Mouse (Mus musculus) liver, postnatal 0 days (tissue): ENCODE measurements around the gene Camkv. TPM values are rescaled to one million over a fixed set of nuclear protein-coding genes. Genes with fewer than 3 reads are reported as not detected.

Experiments used
- ATAC-seq: fragments of 200-750 bp; cut with Nextera tagmentation; 2 replicates; pipeline ENCODE4 v1.8.0; 2017; ENCODE audit warnings: mild to moderate bottlenecking, moderate library complexity
- DNase-seq: peaks from one replicate; pipeline ENCODE4 v3.0.0-alpha.2; 2016
- H3K27ac ChIP-seq: fragments of 300-500 bp; sonication (generic); 2 replicates; pipeline ENCODE4 v1.5.1; 2014; ENCODE audit warnings: antibody characterized with exemption, moderate library complexity, mild to moderate bottlenecking, low read depth
- H3K27me3 ChIP-seq: fragments of 300-500 bp; sonication (generic); 2 replicates; pipeline ENCODE4 v1.6.1; 2014; ENCODE audit warnings: low read length, control low read depth, mixed read lengths; ENCODE audit not compliant: insufficient read depth
- H3K36me3 ChIP-seq: fragments of 300-500 bp; sonication (generic); replicated peaks from 2 replicates; pipeline ENCODE4 v1.6.1; 2014; ENCODE audit warnings: mild to moderate bottlenecking, control low read depth, low read length, moderate library complexity, mixed read lengths; ENCODE audit not compliant: insufficient read depth
- H3K4me1 ChIP-seq: fragments of 300-500 bp; sonication (generic); 2 replicates; pipeline ENCODE4 v1.6.1; 2014; ENCODE audit warnings: antibody characterized with exemption, mild to moderate bottlenecking, control low read depth; ENCODE audit not compliant: insufficient read depth
- H3K4me2 ChIP-seq: fragments of 300-500 bp; sonication (generic); 2 replicates; pipeline ENCODE4 v1.6.1; 2014; ENCODE audit warnings: low read depth, mild to moderate bottlenecking, low read length, moderate library complexity, mixed read lengths
- H3K4me3 ChIP-seq: fragments of 300-500 bp; sonication (generic); 2 replicates; pipeline ENCODE4 v1.5.1; 2014; ENCODE audit warnings: low read depth, low read length
- H3K9ac ChIP-seq: fragments of 300-500 bp; sonication (generic); replicated peaks from 2 replicates; pipeline ENCODE4 v1.6.1; 2014; ENCODE audit warnings: mild to moderate bottlenecking, moderate library complexity
- H3K9me3 ChIP-seq: fragments of 300-500 bp; sonication (generic); 2 replicates; pipeline ENCODE4 v1.6.1; 2016; ENCODE audit warnings: mild to moderate bottlenecking, control low read depth, low read length, mixed read lengths
- CTCF ChIP-seq: sonication (generic); IDR thresholded peaks from 2 replicates; pipeline ENCODE4 v1.5.1; 2016; ENCODE audit warnings: antibody characterized with exemption, low read depth
- EP300 ChIP-seq: IDR thresholded peaks from 2 replicates; pipeline ENCODE4 v1.6.1; 2016; ENCODE audit warnings: antibody characterized with exemption, low read depth, mild to moderate bottlenecking
- WGBS: fragments of 180-500 bp; shearing (Covaris S2); extraction: QIAGEN DNeasy Blood & Tissue Kit; methylation state at CpG from one replicate; pipeline ENCODE4 v1.1.7; 2014; ENCODE audit not compliant: insufficient replicate concordance; 5-methylcytosine and 5-hydroxymethylcytosine counted together
- polyA plus RNA-seq: library from polyadenylated mRNA; unstranded; fragments of >200 nt; fragmentation: Nextera tagmentation; extraction: Ambion mirVana; gene quantifications from 2 replicates; pipeline ENCODE4 v1.2.1, GENCODE M21; 2015

Camkv gene
- polyA plus RNA-seq, 1 experiment from 2014 or later, result 0.09 TPM

DNA sequence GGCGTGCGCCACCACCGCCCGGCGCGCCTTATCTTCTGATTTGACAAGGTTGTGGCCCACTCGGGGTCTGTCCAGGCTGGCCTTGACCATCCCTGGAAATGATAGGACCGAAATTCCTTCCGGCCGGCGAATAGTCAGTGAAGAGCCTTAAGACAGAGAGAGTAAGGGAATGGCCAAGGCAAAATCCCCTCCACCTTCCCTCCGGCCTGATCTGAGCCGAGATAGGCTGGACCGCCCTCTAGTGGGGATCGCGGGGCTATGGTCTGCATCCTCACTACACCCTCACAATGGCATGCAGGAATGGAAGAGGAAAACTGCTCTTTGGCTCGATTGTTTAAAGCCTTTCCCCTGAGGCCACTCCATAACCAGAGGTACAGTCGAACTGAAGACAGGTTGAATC, 50.9 kb downstream of the Camkv start:
- Histone ChIP-seq H3K9ac (peak overlapping the region; percentile 83; the same call in 1 of the 2 replicates), H3K9me3 (no peaks in the 10 kb centered on the region), H3K4me2 (peak overlapping the region; percentile 87), H3K27me3 (no peaks in the 10 kb centered on the region), H3K4me1 (peaks cover 40% of the 10 kb centered on the region), H3K36me3 (peaks cover 25% of the 10 kb centered on the region), H3K27ac (peak overlapping the region; percentile 95), H3K4me3 (peak overlapping the region; percentile 63)
- WGBS, result 1% methylated on average over 18 of the region's 18 CpGs
- peak; percentile 85 for DNase-seq
- ATAC-seq, result peak; percentile 11; the same call in 1 of the 2 replicates
- TF ChIP-seq EP300 (no peak), CTCF (peak; percentile 93)

DNA sequence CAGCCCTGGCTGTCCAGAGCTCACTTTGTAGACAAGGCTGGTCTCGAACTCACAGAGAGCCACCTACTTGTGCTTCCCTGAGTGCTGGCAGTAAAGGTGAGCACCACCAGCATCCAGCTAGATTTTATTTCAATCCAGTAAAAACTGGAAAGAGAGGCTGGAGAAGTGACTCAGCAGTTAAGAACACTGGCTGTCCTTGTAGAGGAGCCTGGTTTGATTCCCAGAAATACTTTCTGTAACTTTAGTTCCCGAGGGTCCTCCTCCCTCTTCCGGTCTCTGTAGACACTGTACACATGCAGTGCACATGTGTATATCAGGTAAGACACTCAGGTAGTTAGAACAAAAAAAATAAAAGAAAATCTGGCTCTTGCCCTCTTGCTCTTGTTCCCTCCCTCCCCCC, 52.5 kb downstream of the Camkv start:
- H3K4me3 ChIP-seq, result no peak overlapping the region
- peaks cover 12% of the 10 kb centered on the region for H3K36me3 ChIP-seq
- no peak for ATAC-seq
- no peak overlapping the region for H3K9ac ChIP-seq
- DNase-seq, result no peak
- H3K27me3 ChIP-seq, result no peaks in the 10 kb centered on the region
- no peak overlapping the region for H3K4me2 ChIP-seq
- peaks cover 24% of the 10 kb centered on the region for H3K4me1 ChIP-seq
- H3K27ac ChIP-seq, result no peak overlapping the region
- 76% methylated on average over 3 of the region's 3 CpGs for WGBS
- no peaks in the 10 kb centered on the region for H3K9me3 ChIP-seq
- TF ChIP-seq EP300 (no peak), CTCF (no peak)

GRCm38 (mm10) chr9:107992197-107992596, 56.7 kb downstream of the Camkv start, which contains the start of gene Cdhr4:
TSS of gene Cdhr4 (plus strand) at chr9:107992497.
- 71% methylated on average over 2 of the region's 2 CpGs for WGBS

DNA sequence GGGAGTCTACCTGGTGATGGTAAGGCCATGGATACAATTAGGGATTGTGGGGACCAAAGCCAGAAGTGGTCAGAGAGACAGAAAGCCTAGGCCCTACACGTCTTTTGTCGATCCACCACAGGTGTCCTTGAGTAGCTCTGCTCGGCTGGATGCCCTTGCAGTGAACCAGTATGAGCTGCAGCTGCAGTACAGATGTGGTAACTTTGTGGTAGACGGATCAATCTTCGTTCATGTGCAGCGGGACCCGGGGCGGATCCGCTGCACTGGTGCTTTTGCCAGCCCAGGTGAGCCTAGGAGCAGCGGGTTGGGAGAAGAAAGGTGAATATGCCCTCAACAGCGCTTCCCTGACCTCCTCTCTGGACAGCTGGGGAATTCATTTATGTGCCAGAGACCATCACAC, 57.5 kb downstream of the Camkv start:
- 73% methylated on average over 11 of the region's 11 CpGs for WGBS
- no peaks in the 10 kb centered on the region for H3K4me1 ChIP-seq
- H3K4me2 ChIP-seq, result no peak overlapping the region
- TF ChIP-seq EP300 (no peak), CTCF (no peak)
- DNase-seq (no peak), ATAC-seq (no peak)
- no peaks in the 10 kb centered on the region for H3K36me3 ChIP-seq
- no peak overlapping the region for H3K27ac ChIP-seq
- no peaks in the 10 kb centered on the region for H3K9me3 ChIP-seq
- no peak overlapping the region for H3K4me3 ChIP-seq
- no peaks in the 10 kb centered on the region for H3K27me3 ChIP-seq
- no peak overlapping the region for H3K9ac ChIP-seq

More at GRCm38 (mm10) chr9:107992197-107992596, 56.7 kb downstream of the Camkv start, which contains the start of gene Cdhr4:
- Histone ChIP-seq H3K27me3 (no peaks in the 10 kb centered on the region), H3K4me1 (no peaks in the 10 kb centered on the region), H3K36me3 (no peaks in the 10 kb centered on the region), H3K4me3 (no peak within 1 kb of the TSS), H3K9ac (no peak within 1 kb of the TSS), H3K27ac (no peak within 1 kb of the TSS), H3K4me2 (no peak within 1 kb of the TSS), H3K9me3 (no peaks in the 10 kb centered on the region)
- ATAC-seq (no peak), DNase-seq (no peak)
- no peak for TF ChIP-seq CTCF
- no peak for TF ChIP-seq EP300

GRCm38 (mm10) chr9:107994464-107994863, 59.0 kb downstream of the Camkv start:
- H3K4me2 ChIP-seq, result no peak overlapping the region
- DNase-seq, result no peak
- H3K9me3 ChIP-seq, result no peaks in the 10 kb centered on the region
- H3K27ac ChIP-seq, result no peak overlapping the region
- no peak overlapping the region for H3K9ac ChIP-seq
- no peak; the same call in 1 of the 2 replicates for TF ChIP-seq EP300
- 23% methylated on average over 2 of the region's 2 CpGs for WGBS
- H3K4me1 ChIP-seq, result no peaks in the 10 kb centered on the region
- ATAC-seq, result no peak
- no peaks in the 10 kb centered on the region for H3K27me3 ChIP-seq
- H3K36me3 ChIP-seq, result no peaks in the 10 kb centered on the region
- no peak overlapping the region for H3K4me3 ChIP-seq

DNA sequence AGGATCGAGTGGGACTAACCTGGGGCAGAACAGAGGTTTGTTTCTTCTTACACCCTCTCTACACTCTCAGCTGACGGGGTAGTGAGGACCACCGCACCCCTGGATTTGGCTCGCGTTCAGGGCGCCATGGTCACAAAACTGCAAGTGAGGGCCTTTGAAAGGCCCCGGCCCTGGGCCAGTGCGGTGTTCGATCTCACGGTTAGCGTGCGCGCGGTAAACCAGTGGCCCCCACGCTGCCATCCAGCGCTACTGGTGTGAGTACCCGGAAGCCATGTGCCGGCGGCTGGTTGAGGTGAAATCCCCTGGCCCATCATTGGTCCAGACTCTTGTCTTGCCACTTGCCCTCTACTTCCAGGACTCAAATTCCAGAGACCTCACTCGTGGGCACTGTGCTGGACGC, 60.0 kb downstream of the Camkv start:
- H3K4me3 ChIP-seq, result no peak overlapping the region
- H3K9me3 ChIP-seq, result no peaks in the 10 kb centered on the region
- WGBS, result 89% methylated on average over 21 of the region's 21 CpGs
- no peaks in the 10 kb centered on the region for H3K36me3 ChIP-seq
- no peaks in the 10 kb centered on the region for H3K4me1 ChIP-seq
- H3K9ac ChIP-seq, result no peak overlapping the region
- no peak for TF ChIP-seq EP300
- TF ChIP-seq CTCF, result no peak
- no peak for DNase-seq
- no peaks in the 10 kb centered on the region for H3K27me3 ChIP-seq
- H3K4me2 ChIP-seq, result no peak overlapping the region
- no peak for ATAC-seq
- no peak overlapping the region for H3K27ac ChIP-seq

GRCm38 (mm10) chr9:107996049-107996448, 60.6 kb downstream of the Camkv start, which contains the start of gene Gm20662:
TSS of gene Gm20662 (plus strand) at chr9:107996349.
- Histone ChIP-seq H3K4me1 (no peaks in the 10 kb centered on the region), H3K4me3 (no peak within 1 kb of the TSS), H3K36me3 (no peaks in the 10 kb centered on the region), H3K9ac (no peak within 1 kb of the TSS), H3K9me3 (no peaks in the 10 kb centered on the region), H3K4me2 (no peak within 1 kb of the TSS), H3K27me3 (no peaks in the 10 kb centered on the region), H3K27ac (no peak within 1 kb of the TSS)
- no peak for DNase-seq
- TF ChIP-seq CTCF (no peak), EP300 (no peak)
- 81% methylated on average over 5 of the region's 5 CpGs for WGBS
- no peak for ATAC-seq

Other genes starting within 250 kb of the Camkv start
- 0.76 and 1.1 TPM in 2 replicates for gene Sema3f, start 225.2 kb upstream of the Camkv start, polyA plus RNA-seq
- 37.8 and 41.7 TPM in 2 replicates for gene Rbm5, start 164.7 kb upstream of the Camkv start, polyA plus RNA-seq
- 14.3 and 17.0 TPM in 2 replicates for gene Rbm6, start 62.4 kb upstream of the Camkv start, polyA plus RNA-seq
- gene Mon1a, start 47.5 kb upstream of the Camkv start, polyA plus RNA-seq, result 5.3 and 5.8 TPM in 2 replicates
- 0.37 and 0.38 TPM in 2 replicates for gene Mst1r, start 28.8 kb upstream of the Camkv start, polyA plus RNA-seq
- not detected in 2 replicates for gene Actl11, start 7.2 kb upstream of the Camkv start, polyA plus RNA-seq
- gene Traip, start 14.5 kb downstream of the Camkv start, polyA plus RNA-seq, result 5.4 and 6.5 TPM in 2 replicates
- gene Uba7, start 39.8 kb downstream of the Camkv start, polyA plus RNA-seq, result 32.0 and 33.2 TPM in 2 replicates
- 0.12 and 0.31 TPM in 2 replicates for gene Gm20661, start 47.4 kb downstream of the Camkv start, polyA plus RNA-seq
- 28.5 and 30.6 TPM in 2 replicates for gene Inka1, start 50.2 kb downstream of the Camkv start, polyA plus RNA-seq
- gene Cdhr4, start 56.8 kb downstream of the Camkv start, polyA plus RNA-seq, result 0.75 and 1.1 TPM in 2 replicates
- 0.07 TPM in 1 of 2 replicates, not detected in the other for gene Gm20662, start 60.7 kb downstream of the Camkv start, polyA plus RNA-seq
- gene Ip6k1, start 66.8 kb downstream of the Camkv start, polyA plus RNA-seq, result 18.4 and 19.8 TPM in 2 replicates
- gene Gmppb, start 113.6 kb downstream of the Camkv start, polyA plus RNA-seq, result 12.2 and 12.6 TPM in 2 replicates
- 0.59 and 0.86 TPM in 2 replicates for gene Amigo3, start 117.5 kb downstream of the Camkv start, polyA plus RNA-seq
- 81.4 and 93.0 TPM in 2 replicates for gene Mst1, start 144.8 kb downstream of the Camkv start, polyA plus RNA-seq
- 45.2 and 50.1 TPM in 2 replicates for gene Rnf123, start 147.7 kb downstream of the Camkv start, polyA plus RNA-seq
- gene Apeh, start 158.9 kb downstream of the Camkv start, polyA plus RNA-seq, result 67.7 and 75.2 TPM in 2 replicates